Mouse (Mus musculus): Measurements from ENCODE around the gene Ankdd1b.

Ankdd1b gene

GRCm38 (mm10) chr13:96407040-96407439, 64.0 kb downstream of the Ankdd1b start:
- CTCF ChIA-PET, result no interaction called here

GRCm38 (mm10) chr13:96405518-96405917, 65.5 kb downstream of the Ankdd1b start:
- CTCF ChIA-PET, result interaction anchor here (0.5 kb wide), 1 partner anchor 684 kb away, joined by 8 read pairs; no protein-coding TSS in a partner anchor

GRCm38 (mm10) chr13:96401251-96401650, 69.7 kb downstream of the Ankdd1b start:
- CTCF ChIA-PET, result no interaction called here

GRCm38 (mm10) chr13:96389301-96389700, 81.7 kb downstream of the Ankdd1b start:
- CTCF ChIA-PET, result no interaction called here

- CTCF ChIA-PET, result no interaction called here
Measured at GRCm38 (mm10) chr13:96388042-96388888, 82.7 kb downstream of the Ankdd1b start, which contains the start of gene Poc5. Gene Poc5 (plus strand): TSS chr13:96388294.

- CTCF ChIA-PET, result no interaction called here
Measured at GRCm38 (mm10) chr13:96377883-96378282, 93.1 kb downstream of the Ankdd1b start.

- CTCF ChIA-PET, result no interaction called here
Measured at GRCm38 (mm10) chr13:96376871-96377270, 94.1 kb downstream of the Ankdd1b start.

GRCm38 (mm10) chr13:96375519-96375918, 95.5 kb downstream of the Ankdd1b start:
- CTCF ChIA-PET, result interaction anchor here (0.7 kb wide), 1 partner anchor 986 kb away, joined by 5 read pairs; no protein-coding TSS in a partner anchor

All from spleen, embryonic (tissue).